Mouse (Mus musculus): ENCODE measurements around the gene Strap. TPM values are rescaled to one million over a fixed set of nuclear protein-coding genes. Genes with fewer than 3 reads are reported as not detected.

Gene Strap
- total and polyA plus RNA-seq, 2 experiments from 2014 or later: 79.0 to 168 TPM

GRCm38 (mm10) chr6:137772918-137773636 lies 38.2 kb downstream of the Strap start:
- H3K27ac ChIP-seq: no peak overlapping the region
- no peak overlapping the region for H3K4me2 ChIP-seq (ENCODE audit: low read depth, low read length)
- no peaks in the 10 kb centered on the region for H3K4me1 ChIP-seq (ENCODE audit: insufficient read depth, low read length)
- no peak overlapping the region for H3K4me3 ChIP-seq (ENCODE audit: low read length)
- ATAC-seq (no peak), DNase-seq (ENCODE audit: low spot score) (no peak)
- 95% methylated on average over 8 of the region's 8 CpGs for WGBS
- H3K27me3 ChIP-seq (ENCODE audit: insufficient read depth, low read length): no peaks in the 10 kb centered on the region
- H3K9me3 ChIP-seq (ENCODE audit: low read length): no peaks in the 10 kb centered on the region
- no peak overlapping the region for H3K9ac ChIP-seq (replicated peaks; ENCODE audit: low read length)
- no peak for TF ChIP-seq CTCF (IDR thresholded peaks at IDR 0.05; ENCODE audit: low read depth)
- H3K36me3 ChIP-seq (ENCODE audit: insufficient read depth, low read length): no peaks in the 10 kb centered on the region

- Histone ChIP-seq H3K4me2 (ENCODE audit: low read depth, low read length) (no peak overlapping the region), H3K36me3 (ENCODE audit: insufficient read depth, low read length) (no peaks in the 10 kb centered on the region), H3K27me3 (ENCODE audit: insufficient read depth, low read length) (no peaks in the 10 kb centered on the region), H3K4me1 (ENCODE audit: insufficient read depth, low read length) (no peaks in the 10 kb centered on the region), H3K4me3 (ENCODE audit: low read length) (no peak overlapping the region), H3K27ac (no peak overlapping the region), H3K9me3 (ENCODE audit: low read length) (no peaks in the 10 kb centered on the region), H3K9ac (replicated peaks; ENCODE audit: low read length) (no peak overlapping the region)
- no peak for ATAC-seq
- no peak for TF ChIP-seq CTCF (IDR thresholded peaks at IDR 0.05; ENCODE audit: low read depth)
- 92% methylated on average over 6 of the region's 6 CpGs for WGBS
- DNase-seq (ENCODE audit: low spot score): no peak
These were observed 38.8 kb downstream of the Strap start for GRCm38 (mm10) chr6:137773637-137774028.

DNA sequence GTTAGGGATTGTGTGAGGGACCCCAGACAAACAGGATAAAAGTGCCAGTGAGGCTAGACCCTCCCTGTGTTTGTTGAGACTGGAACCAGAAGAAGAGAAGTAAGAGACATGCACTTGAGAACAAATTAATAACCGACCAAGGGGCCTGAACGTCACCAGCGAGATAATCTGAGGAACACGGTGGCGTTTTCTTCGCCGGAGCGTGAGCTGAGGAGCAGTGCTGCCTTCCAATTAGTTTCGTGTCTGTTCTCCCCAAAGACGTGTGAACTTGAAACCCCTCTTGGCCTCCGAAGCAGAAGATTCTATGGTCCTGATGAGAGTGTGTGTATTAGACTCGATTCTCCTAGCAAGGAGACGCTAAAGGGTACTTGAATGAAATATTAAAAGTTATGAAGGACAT lies 39.3 kb downstream of the Strap start:
- no peak for TF ChIP-seq CTCF (IDR thresholded peaks at IDR 0.05; ENCODE audit: low read depth)
- no peak for ATAC-seq

GRCm38 (mm10) chr6:137775159-137775558 lies 40.3 kb downstream of the Strap start:
- Histone ChIP-seq H3K36me3 (ENCODE audit: insufficient read depth, low read length) (no peaks in the 10 kb centered on the region), H3K4me2 (ENCODE audit: low read depth, low read length) (no peak overlapping the region), H3K4me3 (ENCODE audit: low read length) (no peak overlapping the region), H3K4me1 (ENCODE audit: insufficient read depth, low read length) (no peaks in the 10 kb centered on the region), H3K27ac (no peak overlapping the region), H3K9me3 (ENCODE audit: low read length) (no peaks in the 10 kb centered on the region), H3K9ac (replicated peaks; ENCODE audit: low read length) (no peak overlapping the region), H3K27me3 (ENCODE audit: insufficient read depth, low read length) (no peaks in the 10 kb centered on the region)
- DNase-seq (ENCODE audit: low spot score): no peak
- TF ChIP-seq CTCF (IDR thresholded peaks at IDR 0.05; ENCODE audit: low read depth): no peak
- WGBS: 90% methylated on average over 8 of the region's 8 CpGs
- no peak for ATAC-seq

More for the DNA sequence above, 39.3 kb downstream of the Strap start:
- Histone ChIP-seq H3K36me3 (ENCODE audit: insufficient read depth, low read length) (no peaks in the 10 kb centered on the region), H3K9me3 (ENCODE audit: low read length) (no peaks in the 10 kb centered on the region), H3K27me3 (ENCODE audit: insufficient read depth, low read length) (no peaks in the 10 kb centered on the region), H3K9ac (replicated peaks; ENCODE audit: low read length) (no peak overlapping the region), H3K4me2 (ENCODE audit: low read depth, low read length) (no peak overlapping the region), H3K27ac (no peak overlapping the region), H3K4me3 (ENCODE audit: low read length) (no peak overlapping the region), H3K4me1 (ENCODE audit: insufficient read depth, low read length) (no peaks in the 10 kb centered on the region)
- WGBS: 86% methylated on average over 13 of the region's 13 CpGs
- DNase-seq (ENCODE audit: low spot score): no peak

DNA sequence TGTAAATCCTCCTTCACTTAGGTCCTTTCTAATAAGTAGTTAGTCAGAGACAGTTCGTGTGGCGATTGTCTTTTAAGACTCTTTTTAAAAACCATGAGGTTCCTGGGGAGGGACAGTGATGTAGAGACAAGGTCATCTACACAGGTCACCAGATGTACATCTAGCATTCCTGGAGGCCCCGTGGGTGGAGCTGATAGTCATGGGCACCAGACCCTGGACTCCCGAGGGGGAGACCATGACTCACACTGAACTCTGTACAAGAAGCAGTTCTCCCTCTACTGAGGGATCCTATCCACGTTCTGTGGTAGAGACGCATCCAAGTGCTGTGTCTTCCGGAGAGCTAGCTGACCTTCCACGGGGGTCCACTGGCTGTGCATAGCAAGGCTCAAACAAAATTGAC lies 42.1 kb downstream of the Strap start:
- ATAC-seq (no peak), DNase-seq (ENCODE audit: low spot score) (no peak)
- no peak for TF ChIP-seq CTCF (IDR thresholded peaks at IDR 0.05; ENCODE audit: low read depth)
- no peak overlapping the region for H3K27ac ChIP-seq
- H3K9ac ChIP-seq (replicated peaks; ENCODE audit: low read length): no peak overlapping the region
- H3K27me3 ChIP-seq (ENCODE audit: insufficient read depth, low read length): no peaks in the 10 kb centered on the region
- no peaks in the 10 kb centered on the region for H3K9me3 ChIP-seq (ENCODE audit: low read length)
- no peaks in the 10 kb centered on the region for H3K36me3 ChIP-seq (ENCODE audit: insufficient read depth, low read length)
- 80% methylated on average over 8 of the region's 8 CpGs for WGBS
- no peak overlapping the region for H3K4me3 ChIP-seq (ENCODE audit: low read length)
- no peak overlapping the region for H3K4me2 ChIP-seq (ENCODE audit: low read depth, low read length)
- no peaks in the 10 kb centered on the region for H3K4me1 ChIP-seq (ENCODE audit: insufficient read depth, low read length)

DNA sequence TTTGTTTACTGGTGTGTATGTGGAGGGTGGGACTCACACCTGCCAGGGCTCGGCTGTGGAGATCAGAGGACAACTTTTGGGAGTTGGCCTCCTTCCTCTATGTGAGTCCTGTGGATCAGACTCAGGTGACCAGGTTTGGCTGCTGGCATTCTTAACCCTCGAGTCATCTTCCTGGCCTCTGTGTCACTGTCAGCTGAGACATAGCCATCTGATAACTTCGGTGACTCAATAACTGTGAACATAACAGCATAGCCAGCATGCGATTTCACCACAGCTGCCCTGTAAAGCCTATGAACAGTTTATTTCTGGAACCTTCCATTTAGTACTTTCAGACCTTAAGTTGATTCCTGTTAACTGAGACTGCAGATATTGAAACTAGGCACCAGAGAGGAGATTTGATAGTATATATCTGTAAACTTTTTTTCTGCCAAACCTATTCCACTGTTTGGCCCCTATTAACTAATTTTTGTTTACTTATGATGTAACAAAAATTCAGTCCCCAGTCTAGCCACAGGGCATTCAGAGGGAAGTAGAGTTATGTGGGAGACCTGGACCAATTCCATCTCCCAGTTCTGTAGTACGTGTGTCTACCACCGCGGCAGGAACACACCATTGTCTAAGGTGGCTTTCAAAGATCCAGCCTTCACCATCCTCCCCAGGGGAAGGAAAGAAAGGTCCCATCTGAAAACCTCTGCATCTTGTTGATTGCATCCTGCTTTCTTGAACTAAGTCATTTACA lies 49.2 kb downstream of the Strap start:
- Histone ChIP-seq H3K4me2 (ENCODE audit: low read depth, low read length) (no peak overlapping the region), H3K36me3 (ENCODE audit: insufficient read depth, low read length) (no peaks in the 10 kb centered on the region), H3K27me3 (ENCODE audit: insufficient read depth, low read length) (no peaks in the 10 kb centered on the region), H3K9me3 (ENCODE audit: low read length) (no peaks in the 10 kb centered on the region), H3K4me1 (ENCODE audit: insufficient read depth, low read length) (no peaks in the 10 kb centered on the region), H3K9ac (replicated peaks; ENCODE audit: low read length) (no peak overlapping the region), H3K4me3 (ENCODE audit: low read length) (no peak overlapping the region), H3K27ac (no peak overlapping the region)
- no peak for TF ChIP-seq CTCF (IDR thresholded peaks at IDR 0.05; ENCODE audit: low read depth)
- WGBS: 84% methylated on average over 7 of the region's 7 CpGs
- DNase-seq (ENCODE audit: low spot score): no peak
- no peak for ATAC-seq

Measured in hindbrain, postnatal 0 days (tissue).